Mouse (Mus musculus): ENCODE measurements at regions not wholly inside any gene's neighbourhood (a gene's known extent, or its start where the extent isn't known, plus 50 kb on each side); places are given as distances from the start of the nearest gene placed in this dataset.

- Histone ChIP-seq H3K27me3 (replicated peaks; ENCODE audit: control insufficient read depth, insufficient read depth, low read length) (no peaks in the 10 kb centered on the region), H3K4me1 (ENCODE audit: control insufficient read depth, insufficient read depth, low read depth, low read length) (no peaks in the 10 kb centered on the region), H3K27ac (ENCODE audit: low read depth, low read length) (no peak overlapping the region), H3K4me2 (ENCODE audit: low read length) (no peak overlapping the region), H3K9ac (ENCODE audit: low read depth, low read length) (no peak overlapping the region), H3K9me3 (ENCODE audit: control insufficient read depth, low read length) (no peaks in the 10 kb centered on the region), H3K36me3 (ENCODE audit: control insufficient read depth, insufficient read depth, low read length) (no peaks in the 10 kb centered on the region), H3K4me3 (ENCODE audit: low read length) (no peak overlapping the region)
- ATAC-seq, result no peak
- WGBS, result 97% methylated on average over 2 of the region's 2 CpGs
Observed at GRCm38 (mm10) chr12:90790562-90790961, 52.3 kb upstream of the Dio2 start.
